ENCODE assay signal across 7 mouse cellular contexts in the genomic region with DNA sequence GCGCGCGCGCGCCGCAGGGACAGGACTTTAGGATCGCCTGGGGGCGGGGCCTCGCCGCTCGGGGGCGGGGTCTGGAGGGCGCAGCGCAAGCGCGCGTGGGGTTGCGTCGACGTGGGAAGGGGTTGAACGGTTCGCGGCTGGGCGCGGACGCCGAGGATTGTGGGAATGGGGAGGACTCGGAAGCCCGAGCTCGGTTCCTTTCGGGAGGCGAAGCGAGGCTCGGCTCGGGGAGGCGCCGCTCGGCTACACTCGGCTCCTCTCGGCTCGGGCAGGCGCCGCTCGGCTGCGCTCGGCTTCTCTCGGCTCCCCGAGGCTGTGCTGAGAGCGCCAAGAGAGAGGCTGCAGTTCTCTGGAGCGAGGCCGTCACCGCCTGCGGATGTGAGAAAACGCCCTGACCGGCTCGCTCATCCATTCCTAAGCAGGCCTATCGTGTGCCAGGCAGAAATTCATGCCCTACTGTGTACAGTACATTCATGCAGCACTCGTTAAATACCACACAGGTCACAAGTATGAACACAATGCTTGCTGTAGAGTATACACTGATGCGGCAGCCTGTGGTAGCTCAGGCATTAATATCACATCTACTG. TPM values are rescaled to one million over a fixed set of nuclear protein-coding genes. Genes with fewer than 3 reads are reported as not detected.
DNase-seq lines count a peak whose midpoint lies in the region; ATAC-seq lines count a peak whose summit lies in the region.

A gene (minus strand): TSS at position 30 of the 587 bp plus-strand sequence.

- DNase-seq in adrenal gland, adult 2 months: peak; percentile 100
- DNase-seq in embryo, embryonic 11.5 days (ENCODE audit: low read depth, low spot score): peak; percentile 99
- peak; percentile 99 to 100 for DNase-seq in gastrocnemius, postnatal 36 days
- DNase-seq in left cerebral cortex, postnatal 25 days (ENCODE audit: low spot score in 2 of 2): peak; percentile 99
- DNase-seq in midbrain, embryonic 10.5 days (ENCODE audit: low spot score): peak; percentile 100
- peak; percentile 100 for DNase-seq in right cerebral cortex, postnatal 4 days

- H3K27ac ChIP-seq in intestine, embryonic 15.5 days: peak within 1 kb of the TSS; percentile 90
- peak within 1 kb of the TSS; percentile 92 for H3K27ac ChIP-seq in midbrain, embryonic 10.5 days (replicated peaks)

- under 1% methylated on average over 59 of the region's 59 CpGs for WGBS in intestine, embryonic 15.5 days
- 1% methylated on average over 59 of the region's 59 CpGs for WGBS in midbrain, embryonic 10.5 days

- peak within 1 kb of the TSS; percentile 96 for H3K9ac ChIP-seq in intestine, embryonic 15.5 days

- H3K4me3 ChIP-seq in intestine, embryonic 15.5 days (replicated peaks): peak within 1 kb of the TSS; percentile 94
- peak within 1 kb of the TSS; percentile 90 for H3K4me3 ChIP-seq in midbrain, embryonic 10.5 days

- H3K4me2 ChIP-seq in intestine, embryonic 15.5 days (replicated peaks): peak within 1 kb of the TSS; percentile 81

- ATAC-seq in intestine, embryonic 15.5 days: peak; percentile 89

- intact Hi-C loops in gastrocnemius, postnatal 36 days (cut with DNase I): no loop called here
- intact Hi-C loops in left cerebral cortex, postnatal 25 days (cut with DNase I): no loop called here

- H3K9me3 ChIP-seq in intestine, embryonic 15.5 days: no peaks in the 10 kb centered on the region
- no peaks in the 10 kb centered on the region for H3K9me3 ChIP-seq in midbrain, embryonic 10.5 days (replicated peaks)

- peaks cover 41% of the 10 kb centered on the region for H3K4me1 ChIP-seq in intestine, embryonic 15.5 days (replicated peaks)
- peaks cover 46% of the 10 kb centered on the region for H3K4me1 ChIP-seq in midbrain, embryonic 10.5 days

- H3K36me3 ChIP-seq in intestine, embryonic 15.5 days: no peaks in the 10 kb centered on the region
- H3K36me3 ChIP-seq in midbrain, embryonic 10.5 days: peaks cover 26% of the 10 kb centered on the region

- no peaks in the 10 kb centered on the region for H3K27me3 ChIP-seq in intestine, embryonic 15.5 days (replicated peaks)
- peaks cover 4% of the 10 kb centered on the region; the same call in 1 of the 2 replicates for H3K27me3 ChIP-seq in midbrain, embryonic 10.5 days (ENCODE audit: low read depth, poor library complexity, severe bottlenecking)

RNA-seq across cellular contexts. Expression of the gene that starts here (rescaled TPM):
- total RNA-seq in adrenal gland, adult 2 months (2021): 10 to 100 TPM; 76.6 to 86.0 TPM
- 122 and 124 TPM in 2 replicates for polyA plus RNA-seq in adrenal gland, adult 2 months (2012; rRNA removed)
- 10 to 100 TPM; 23.6 TPM for total RNA-seq in gastrocnemius, postnatal 36 days (2021)
- polyA plus RNA-seq in intestine, embryonic 15.5 days (2015; fragmentation: Nextera tagmentation; extraction: Ambion mirVana): 245 and 269 TPM in 2 replicates
- total RNA-seq in left cerebral cortex, postnatal 25 days (2021): 100 to 1,000 TPM; 101 to 107 TPM
- polyA plus RNA-seq in midbrain, embryonic 10.5 days (2016; fragmentation: Nextera tagmentation; extraction: Ambion mirVana): 70.7 and 73.7 TPM in 2 replicates

Comparison
In these comparisons a context has a peak if more than half of its experiments do, and no peak if none do; other contexts are left out.
1. Peak in every context shown above with its lines: DNase-seq, ATAC-seq, H3K4me3 ChIP-seq and H3K27ac ChIP-seq.